In genomic region chr2:168842261-168842740, GRCm38 (mm10) we compare ENCODE assay signal across 8 mouse cellular contexts.
A peak's percentile ranks its signal among the peaks of the same experiment; 100 is the strongest.
DNase-seq lines count a peak whose midpoint lies in the region; ATAC-seq and TF ChIP-seq lines count a peak whose summit lies in the region.

No protein-coding gene starts in this region.

- H3K9ac ChIP-seq in liver, postnatal 0 days (replicated peaks) = no peak overlapping the region

- H3K4me3 ChIP-seq in liver, postnatal 0 days (ENCODE audit: low read depth, low read length) = no peak overlapping the region

- peak overlapping the region; percentile 31 for H3K4me2 ChIP-seq in liver, postnatal 0 days (ENCODE audit: low read depth, low read length)

- peak; percentile 36; the same call in 1 of the 2 replicates for ATAC-seq in liver, postnatal 0 days

- no peaks in the 10 kb centered on the region for H3K36me3 ChIP-seq in liver, postnatal 0 days (replicated peaks; ENCODE audit: insufficient read depth, low read length)

- peak; percentile 42 for TF ChIP-seq CTCF in liver, postnatal 0 days (IDR thresholded peaks at IDR 0.05; ENCODE audit: low read depth)

- peak; percentile 23 to 36 for DNase-seq in cerebellum, postnatal 10 days
- DNase-seq in cerebellum, adult 18-20 months = no peak
- DNase-seq in thymus, postnatal 10 days (ENCODE audit: low spot score in 2 of 2) = peak; percentile 19 to 44
- DNase-seq in thymus, adult 18-20 months = no peak
- DNase-seq in liver, postnatal 0 days = peak; percentile 40
- DNase-seq in yolk sac, embryonic 10.5 days (ENCODE audit: low spot score) = peak; percentile 41
- DNase-seq in cerebellum, adult 11-12 months = no peak
- DNase-seq in left cerebral cortex, postnatal 4 days = no peak

- H3K27me3 ChIP-seq in liver, postnatal 0 days (ENCODE audit: insufficient read depth, low read length) = peaks cover 39% of the 10 kb centered on the region

- no peaks in the 10 kb centered on the region for H3K4me1 ChIP-seq in liver, postnatal 0 days (ENCODE audit: insufficient read depth)

- no peaks in the 10 kb centered on the region for H3K9me3 ChIP-seq in liver, postnatal 0 days (ENCODE audit: low read length)

- no peak overlapping the region for H3K27ac ChIP-seq in liver, postnatal 0 days (ENCODE audit: low read depth)

- WGBS in liver, postnatal 0 days (ENCODE audit: insufficient replicate concordance) = 6% methylated on average over 15 of the region's 15 CpGs

- TF ChIP-seq EP300 in liver, postnatal 0 days (IDR thresholded peaks at IDR 0.05; ENCODE audit: low read depth) = no peak

- intact Hi-C loops in left cerebral cortex, postnatal 4 days (cut with DNase I) = no loop called here

Comparison
In these comparisons a context has a peak if more than half of its experiments do, and no peak if none do; other contexts are left out.
1. DNase-seq: peak in cerebellum, postnatal 10 days (2 of 2), thymus, postnatal 10 days (2 of 2), liver, postnatal 0 days (single experiment) and yolk sac, embryonic 10.5 days (single experiment); none in cerebellum, adult 18-20 months (0 of 2), thymus, adult 18-20 months (0 of 2), cerebellum, adult 11-12 months (single experiment) and left cerebral cortex, postnatal 4 days (single experiment).